Mouse (Mus musculus) urinary bladder, adult 2 months (tissue): ENCODE data around the gene Mgat4d. TPM values are rescaled to one million over a fixed set of nuclear protein-coding genes. Genes with fewer than 3 reads are reported as not detected.
"Not testable (repeated sequence)": the region's sequence is repeated elsewhere in the genome, so short reads cannot be mapped to it uniquely, and the experiment has no call there.

Experiments
- DNase-seq: peaks from one replicate; pipeline ENCODE4 v3.0.0; 2022; ENCODE audit warnings: low spot score
- polyA plus RNA-seq: library from polyadenylated mRNA; depleted of rRNA; stranded (reverse); fragments of >200 nt; gene quantifications from 2 replicates; pipeline ENCODE4 v1.2.3, GENCODE M21; 2012; rRNA removed

Mgat4d gene
- polyA plus RNA-seq: not detected in 2 replicates

DNA sequence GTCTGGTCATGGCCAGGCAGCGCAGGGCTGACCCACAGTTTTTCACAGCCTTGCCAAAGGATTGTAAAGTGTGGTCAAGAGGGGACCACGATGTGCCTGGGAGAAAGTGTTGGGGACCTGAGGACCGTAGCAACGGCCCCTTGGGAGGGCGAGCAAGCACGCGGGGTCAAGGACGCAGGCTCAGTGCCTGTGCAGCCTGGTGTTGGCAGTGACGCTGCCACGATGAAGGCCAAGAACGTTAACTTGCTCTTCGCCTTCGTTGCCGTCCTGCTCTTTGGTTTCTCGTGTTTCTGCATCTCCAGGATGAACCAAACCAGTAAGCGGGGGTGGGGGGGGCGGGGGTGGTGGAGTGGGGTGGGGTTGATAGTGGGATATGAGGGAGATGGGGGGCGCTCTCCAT is at the start of gene Mgat4d:
TSS of gene Mgat4d (plus strand) at position 209 of the 400 bp plus-strand sequence.
- no peak for DNase-seq

GRCm38 (mm10) chr8:83300135-83300534 is 48.1 kb upstream of the Mgat4d start:
- no peak for DNase-seq

GRCm38 (mm10) chr8:83304946-83305345 is 43.3 kb upstream of the Mgat4d start:
- DNase-seq: no peak

DNA sequence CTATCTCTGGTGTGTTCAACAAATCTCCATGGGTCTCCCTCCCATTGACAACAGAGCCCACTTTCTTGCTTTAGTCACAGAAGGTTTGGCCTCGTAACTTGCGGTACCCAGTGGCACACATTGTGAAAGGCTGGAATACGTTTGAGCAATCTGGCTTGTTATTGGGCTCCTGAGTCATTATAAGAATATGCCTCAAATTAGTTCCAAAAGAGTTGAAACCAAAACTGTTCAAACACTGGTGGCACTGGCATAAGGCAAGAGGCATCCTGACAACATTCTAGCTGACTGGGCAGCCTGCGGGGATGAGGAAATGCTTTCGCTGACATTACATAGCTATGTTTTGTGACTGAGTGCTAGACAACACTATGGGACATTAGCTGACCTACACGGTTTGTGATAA is 38.4 kb upstream of the Mgat4d start:
- DNase-seq: no peak

DNA sequence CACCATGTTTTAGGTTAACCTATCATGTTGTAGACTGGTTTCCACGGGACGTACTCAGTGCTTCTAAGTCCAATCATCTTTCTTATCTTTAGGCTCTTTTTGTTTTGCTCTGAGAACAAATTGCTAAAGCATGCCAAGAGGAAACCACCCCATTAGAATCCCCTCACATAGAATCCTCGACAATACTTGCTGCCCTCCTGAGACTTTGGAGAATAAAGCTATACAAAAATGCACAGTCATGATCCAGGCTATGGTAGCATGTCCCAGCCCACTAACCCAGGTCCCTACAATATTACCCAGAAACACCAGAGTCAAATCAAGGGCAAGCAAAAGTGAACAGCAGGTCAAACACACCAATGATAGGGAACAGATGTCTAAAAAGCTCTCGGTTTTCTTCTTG is 33.2 kb upstream of the Mgat4d start:
- not testable (repeated sequence) for DNase-seq

- DNase-seq: no peak
Measured at GRCm38 (mm10) chr8:83315691-83316090, 32.6 kb upstream of the Mgat4d start.

- no peak for DNase-seq
Measured at GRCm38 (mm10) chr8:83320543-83320942, 27.7 kb upstream of the Mgat4d start.

GRCm38 (mm10) chr8:83322374-83322773 is 25.9 kb upstream of the Mgat4d start:
- DNase-seq: no peak

DNA sequence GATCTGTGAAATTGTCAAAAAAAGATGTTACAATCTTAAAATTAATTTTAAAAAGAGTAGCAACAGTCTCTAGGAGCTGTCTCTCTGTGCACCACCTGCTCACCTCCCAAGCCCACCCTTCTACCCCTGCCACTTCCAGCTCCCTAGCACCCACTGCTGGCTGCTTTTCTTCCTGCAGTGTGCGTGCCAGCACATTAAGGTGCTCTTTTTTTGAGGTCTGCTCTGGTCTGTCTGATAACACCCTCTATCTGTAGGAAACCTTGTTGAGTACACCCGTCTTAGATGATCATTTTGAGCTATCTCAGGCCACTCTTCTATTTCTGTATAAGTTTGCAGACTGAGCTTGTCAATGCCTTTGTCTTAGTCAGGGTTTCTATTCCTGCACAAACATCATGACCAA is 25.2 kb upstream of the Mgat4d start:
- no peak for DNase-seq

GRCm38 (mm10) chr8:83327889-83328288 is 20.4 kb upstream of the Mgat4d start:
- no peak for DNase-seq

- DNase-seq: no peak
Measured at GRCm38 (mm10) chr8:83331567-83331898, 16.7 kb upstream of the Mgat4d start.

GRCm38 (mm10) chr8:83331899-83332697 is 16.2 kb upstream of the Mgat4d start, which contains the start of gene Elmod2:
Elmod2 (minus strand) TSS chr8:83332486.
- DNase-seq: peak; percentile 97

- DNase-seq: no peak
Measured at GRCm38 (mm10) chr8:83332864-83333263, 15.4 kb upstream of the Mgat4d start.

- no peak for DNase-seq
Measured at GRCm38 (mm10) chr8:83342076-83342475, 6.2 kb upstream of the Mgat4d start.

DNA sequence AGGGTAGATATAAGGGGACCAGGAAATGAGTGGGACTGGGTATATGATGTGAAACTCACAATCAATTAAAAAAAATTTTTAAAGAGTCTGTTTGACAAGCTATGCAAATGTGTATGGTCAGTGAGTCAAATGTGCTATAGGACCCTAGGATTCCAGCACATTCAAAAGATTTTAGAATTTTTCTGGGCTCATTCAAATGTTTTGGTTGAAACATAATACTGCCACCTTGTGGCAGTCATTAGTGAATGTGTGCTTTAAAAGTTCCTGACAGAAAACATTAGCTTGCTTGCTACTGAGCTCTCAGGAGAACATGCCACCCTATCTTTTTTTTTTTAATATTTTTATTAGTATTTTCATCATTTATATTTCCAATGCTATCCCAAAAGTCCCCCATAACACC is 5.6 kb upstream of the Mgat4d start:
- no peak for DNase-seq

DNA sequence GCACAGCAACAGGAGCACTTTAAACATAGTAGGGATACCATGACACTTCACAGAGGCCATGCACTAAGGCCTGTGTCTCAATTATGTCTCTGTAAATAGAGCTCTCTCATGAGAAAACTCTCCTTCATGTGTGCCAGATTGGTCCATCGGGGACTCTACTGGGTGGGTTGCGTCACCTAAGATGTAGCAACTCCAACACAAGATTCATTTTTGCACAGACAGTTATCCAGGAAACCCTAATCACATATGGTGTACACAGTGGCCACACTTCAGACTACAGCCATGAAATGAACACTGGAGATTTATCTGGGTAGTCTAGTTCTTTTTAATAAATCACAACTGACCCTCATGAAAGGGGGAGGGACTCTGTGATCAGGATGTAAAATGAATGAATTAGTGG is 3.0 kb downstream of the Mgat4d start:
- DNase-seq: no peak

DNA sequence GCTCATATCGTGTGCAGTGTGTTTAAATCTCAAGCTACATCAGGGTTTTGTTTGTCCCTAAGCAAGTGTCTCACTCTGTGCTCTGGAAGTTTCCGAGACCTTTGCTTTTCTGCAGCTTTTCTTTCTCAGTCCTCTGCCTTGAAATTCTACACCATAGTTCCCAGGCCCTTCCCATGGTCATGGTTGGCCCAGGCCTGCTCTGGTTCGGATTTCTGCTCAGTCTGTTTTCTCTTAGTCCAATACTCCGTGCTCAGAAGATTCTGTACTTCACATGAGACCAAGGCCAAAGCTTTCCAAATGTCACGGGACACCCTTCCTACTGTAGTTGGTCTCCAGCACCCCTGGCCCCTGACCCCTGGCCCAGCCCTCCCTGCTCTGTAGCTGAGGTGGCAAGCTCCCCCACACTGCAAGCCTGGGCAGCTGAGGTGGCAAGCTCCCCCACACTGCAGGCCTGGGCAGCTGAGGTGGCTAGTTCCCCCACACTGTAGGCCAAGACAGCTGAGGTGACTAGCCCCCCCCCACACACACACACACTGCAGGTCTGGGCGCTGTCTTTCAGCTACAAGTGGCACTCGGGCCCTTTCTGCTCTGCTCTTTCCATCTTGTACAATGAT is 15.0 kb downstream of the Mgat4d start:
- no peak for DNase-seq

DNA sequence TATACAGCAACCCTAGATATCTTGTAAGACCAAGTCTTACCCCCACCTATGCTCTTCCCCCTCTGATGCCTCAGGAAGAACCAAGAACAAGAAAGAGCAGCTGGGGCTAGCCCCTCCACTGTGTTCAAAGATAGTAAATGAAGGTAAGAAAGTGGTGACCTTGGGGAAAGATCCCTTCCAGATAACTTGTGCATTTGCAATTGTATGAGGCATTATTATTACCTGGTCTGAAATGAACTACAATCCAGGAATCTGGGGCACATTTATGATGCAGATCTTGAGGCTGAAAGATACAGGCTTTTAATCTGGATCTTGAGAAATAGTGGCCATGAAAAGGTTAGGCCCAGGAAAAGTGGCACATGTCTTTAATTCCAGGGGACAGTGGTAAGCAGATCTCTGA is 29.0 kb downstream of the Mgat4d start:
- DNase-seq: no peak

DNA sequence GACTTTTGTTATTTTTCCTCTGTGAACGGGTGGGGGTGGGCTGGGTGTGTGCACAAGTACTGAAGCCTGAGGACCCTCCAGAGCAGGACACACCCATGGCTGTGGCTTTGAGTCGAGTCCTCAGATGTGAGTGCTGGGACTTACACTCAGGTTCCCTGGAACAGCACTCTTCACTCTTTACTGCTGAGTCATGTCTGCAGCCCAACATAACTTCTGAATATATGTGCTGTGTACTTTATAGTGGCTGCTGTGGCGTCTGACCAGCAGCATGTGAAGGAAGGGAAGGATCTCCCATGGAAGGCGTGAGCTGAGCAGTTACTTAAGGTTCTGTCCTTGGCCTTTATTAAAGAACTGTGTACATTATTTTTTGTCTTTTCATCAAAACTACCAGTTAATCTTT is 31.9 kb downstream of the Mgat4d start:
- no peak for DNase-seq

DNA sequence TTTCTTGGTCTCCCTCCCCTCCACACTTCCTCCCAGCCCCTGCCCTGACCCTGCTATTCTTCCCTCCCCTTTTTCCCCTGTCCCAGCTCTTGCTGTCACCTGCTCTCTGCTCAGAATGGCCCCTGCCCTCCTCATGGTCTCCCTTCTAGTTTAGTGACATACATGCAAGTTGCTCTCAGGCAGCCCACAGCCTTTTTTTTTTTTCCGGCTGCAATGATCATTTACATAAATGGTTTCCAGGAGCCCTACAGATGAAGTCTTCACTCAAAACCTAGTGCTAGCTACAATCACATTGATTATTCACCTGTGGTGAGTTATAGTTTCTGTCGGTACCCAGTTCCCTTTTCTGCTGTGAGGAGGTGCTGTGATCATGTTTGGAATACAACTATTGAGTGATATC is 32.7 kb downstream of the Mgat4d start:
- DNase-seq: no peak

GRCm38 (mm10) chr8:83382850-83383249 is 34.6 kb downstream of the Mgat4d start:
- no peak for DNase-seq

DNA sequence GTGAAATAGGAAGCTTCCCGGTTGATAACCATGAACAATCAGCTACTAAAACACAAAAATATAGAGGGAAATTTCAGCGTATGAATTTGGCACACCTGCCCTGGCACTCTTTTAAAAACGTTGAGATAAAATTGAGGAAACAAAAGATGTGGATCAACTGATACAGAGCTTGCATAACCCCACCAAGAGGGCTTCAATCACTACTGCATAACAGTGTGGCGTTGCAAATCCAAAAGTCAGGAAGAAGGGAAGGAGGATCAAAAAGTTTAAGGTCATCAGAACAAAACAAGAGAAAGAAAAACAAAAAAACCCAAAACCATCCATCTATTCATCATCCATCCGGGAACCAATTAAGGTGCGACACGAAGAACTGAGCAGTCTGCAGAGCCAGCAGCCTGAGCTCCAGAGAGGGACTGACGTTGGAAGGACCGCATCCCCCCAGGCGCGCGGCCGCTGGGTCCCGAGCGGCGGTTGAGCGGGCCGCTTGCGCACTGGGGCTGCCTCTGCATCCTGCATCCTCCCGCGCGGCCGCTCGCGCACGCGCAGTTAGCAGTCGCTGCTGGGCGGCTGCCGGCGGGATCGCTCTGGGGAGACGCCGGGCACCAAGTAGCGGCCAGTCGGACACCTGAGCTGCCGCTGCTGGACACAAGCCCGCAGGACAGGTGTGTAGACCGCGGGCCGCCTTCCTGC is 41.2 kb downstream of the Mgat4d start, which contains the start of gene Clgn:
TSS of gene Clgn (plus strand) at position 552 of the 690 bp plus-strand sequence.
- DNase-seq: no peak
